Mouse (Mus musculus) testis, adult 2 months (tissue): ENCODE results near the gene Shank2. TPM values are rescaled to one million over a fixed set of nuclear protein-coding genes. Genes with fewer than 3 reads are reported as not detected.

Experiments
- H3K27ac ChIP-seq: fragments of 200-500 bp; 2 replicates; pipeline ENCODE4 v1.5.1; 2012; ENCODE audit warnings: low read depth, low read length; ENCODE audit not compliant: control insufficient read depth, insufficient read depth
- H3K27me3 ChIP-seq: fragments of 200-500 bp; 2 replicates; pipeline ENCODE4 v1.6.1; 2012; ENCODE audit warnings: mild to moderate bottlenecking, low read length, moderate library complexity; ENCODE audit not compliant: control insufficient read depth, insufficient read depth
- H3K36me3 ChIP-seq: fragments of 200-500 bp; 2 replicates; pipeline ENCODE4 v1.6.1; 2012; ENCODE audit warnings: mild to moderate bottlenecking, low read length; ENCODE audit not compliant: control insufficient read depth, insufficient read depth
- H3K4me1 ChIP-seq: fragments of 200-500 bp; 2 replicates; pipeline ENCODE4 v1.6.1; 2012; ENCODE audit warnings: low read length; ENCODE audit not compliant: control insufficient read depth, insufficient read depth
- H3K4me3 ChIP-seq: fragments of 200-500 bp; 2 replicates; pipeline ENCODE4 v1.5.1; 2012; ENCODE audit warnings: low read depth, mild to moderate bottlenecking, low read length, moderate library complexity, mixed read lengths; ENCODE audit not compliant: control insufficient read depth
- CTCF ChIP-seq: fragments of 200-500 bp; IDR thresholded peaks from 2 replicates; pipeline ENCODE4 v1.5.1; 2012; ENCODE audit warnings: low read depth, mild to moderate bottlenecking, inconsistent platforms, low read length, moderate library complexity; ENCODE audit not compliant: control insufficient read depth, insufficient read depth, insufficient replicate concordance
- POLR2A ChIP-seq: fragments of 200-500 bp; IDR thresholded peaks from 2 replicates; pipeline ENCODE4 v1.6.1; 2012; ENCODE audit warnings: low read depth, mild to moderate bottlenecking, inconsistent platforms, low read length, moderate library complexity; ENCODE audit not compliant: control insufficient read depth
- polyA plus RNA-seq: library from polyadenylated mRNA; depleted of rRNA; stranded (reverse); fragments of >200 nt; gene quantifications from 2 replicates; pipeline ENCODE4 v1.2.3, GENCODE M21; 2012

The Shank2 gene
- polyA plus RNA-seq, 1 experiment: 34.7 TPM

DNA sequence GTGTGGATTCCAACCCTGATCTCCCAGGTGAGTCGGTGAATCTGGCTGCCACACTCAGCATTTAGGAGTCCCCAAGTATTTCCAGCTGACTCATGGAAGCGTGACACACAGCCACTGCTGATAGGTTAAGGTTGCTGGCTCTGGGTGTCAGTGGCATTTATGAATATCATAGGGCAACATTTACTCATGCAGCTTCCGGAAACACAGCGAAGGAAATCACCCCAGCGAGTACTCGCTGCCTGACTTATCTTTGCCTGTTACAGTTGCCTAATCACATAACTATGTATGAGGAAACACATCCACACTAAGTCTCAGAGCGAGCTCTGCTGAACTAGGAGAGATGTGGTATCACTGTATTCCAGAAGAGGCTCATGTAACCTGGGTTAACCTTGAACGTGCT lies 231.8 kb downstream of the Shank2 start:
- Histone ChIP-seq H3K27ac (no peak overlapping the region), H3K4me1 (no peaks in the 10 kb centered on the region), H3K4me3 (no peak overlapping the region), H3K27me3 (no peaks in the 10 kb centered on the region), H3K36me3 (no peaks in the 10 kb centered on the region)
- no peak for TF ChIP-seq CTCF
- no peak for TF ChIP-seq POLR2A

- H3K4me1 ChIP-seq: no peaks in the 10 kb centered on the region; the same call in 1 of the 2 replicates
- H3K27ac ChIP-seq: no peak overlapping the region
- H3K4me3 ChIP-seq: no peak overlapping the region
- TF ChIP-seq CTCF: peak; percentile 31; the same call in 1 of the 2 replicates
- TF ChIP-seq POLR2A: no peak
- no peaks in the 10 kb centered on the region for H3K27me3 ChIP-seq
- no peaks in the 10 kb centered on the region for H3K36me3 ChIP-seq
These were observed 233.1 kb downstream of the Shank2 start for GRCm38 (mm10) chr7:144234783-144235182.

- TF ChIP-seq CTCF (no peak), POLR2A (no peak)
- no peaks in the 10 kb centered on the region for H3K36me3 ChIP-seq
- no peaks in the 10 kb centered on the region for H3K27me3 ChIP-seq
- H3K27ac ChIP-seq: no peak overlapping the region
- H3K4me1 ChIP-seq: no peaks in the 10 kb centered on the region; the same call in 1 of the 2 replicates
- H3K4me3 ChIP-seq: no peak overlapping the region
These were observed 233.8 kb downstream of the Shank2 start for GRCm38 (mm10) chr7:144235523-144235922.

DNA sequence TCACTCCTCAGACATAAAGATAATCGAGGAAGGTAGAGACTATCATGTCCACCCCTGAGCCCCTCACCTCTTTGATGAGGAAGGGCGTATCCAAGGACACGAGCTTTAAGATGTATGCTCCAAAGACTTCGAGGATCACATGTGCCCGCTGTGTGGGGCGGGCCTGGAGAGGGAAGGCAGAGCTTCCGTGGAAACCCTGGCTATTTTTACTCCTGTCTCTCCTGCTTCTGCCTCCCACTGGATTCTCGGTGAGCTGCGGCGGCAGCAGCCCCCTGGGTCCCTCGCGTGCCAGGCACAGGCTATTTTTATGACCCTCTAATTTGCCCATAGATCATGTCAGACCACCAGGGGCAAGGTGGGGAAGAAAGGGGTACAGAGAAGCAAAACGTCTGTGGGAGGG lies 235.1 kb downstream of the Shank2 start:
- no peaks in the 10 kb centered on the region for H3K36me3 ChIP-seq
- H3K27ac ChIP-seq: no peak overlapping the region
- H3K27me3 ChIP-seq: no peaks in the 10 kb centered on the region
- H3K4me1 ChIP-seq: no peaks in the 10 kb centered on the region; the same call in 1 of the 2 replicates
- TF ChIP-seq POLR2A (no peak), CTCF (no peak)
- H3K4me3 ChIP-seq: no peak overlapping the region

GRCm38 (mm10) chr7:144238409-144238808 lies 236.7 kb downstream of the Shank2 start:
- H3K27ac ChIP-seq: no peak overlapping the region
- no peaks in the 10 kb centered on the region; the same call in 1 of the 2 replicates for H3K4me1 ChIP-seq
- TF ChIP-seq CTCF (no peak), POLR2A (no peak)
- H3K36me3 ChIP-seq: no peaks in the 10 kb centered on the region
- no peaks in the 10 kb centered on the region for H3K27me3 ChIP-seq
- H3K4me3 ChIP-seq: no peak overlapping the region

DNA sequence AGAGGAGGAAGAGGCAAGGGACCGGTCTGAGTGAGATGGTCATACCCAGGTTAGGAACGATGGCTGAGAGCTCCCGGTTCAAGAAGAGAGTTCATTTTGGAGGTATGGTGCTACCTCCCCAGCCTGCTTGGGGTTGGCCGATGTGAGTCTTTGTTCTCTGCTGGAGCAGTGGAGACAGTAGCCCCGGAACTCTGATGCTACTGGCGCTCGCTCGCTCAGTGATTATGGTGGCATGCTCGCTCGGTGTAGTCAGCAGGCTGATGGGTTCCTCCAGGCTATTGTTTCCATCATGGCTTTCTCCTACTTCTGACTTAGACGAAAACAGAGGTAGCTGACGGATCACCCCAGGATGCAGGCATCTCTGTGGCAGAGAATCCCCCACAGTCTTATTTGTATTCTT lies 237.3 kb downstream of the Shank2 start:
- Histone ChIP-seq H3K4me1 (no peaks in the 10 kb centered on the region; the same call in 1 of the 2 replicates), H3K27ac (no peak overlapping the region), H3K36me3 (no peaks in the 10 kb centered on the region), H3K4me3 (no peak overlapping the region), H3K27me3 (no peaks in the 10 kb centered on the region)
- TF ChIP-seq POLR2A: no peak
- TF ChIP-seq CTCF: no peak

DNA sequence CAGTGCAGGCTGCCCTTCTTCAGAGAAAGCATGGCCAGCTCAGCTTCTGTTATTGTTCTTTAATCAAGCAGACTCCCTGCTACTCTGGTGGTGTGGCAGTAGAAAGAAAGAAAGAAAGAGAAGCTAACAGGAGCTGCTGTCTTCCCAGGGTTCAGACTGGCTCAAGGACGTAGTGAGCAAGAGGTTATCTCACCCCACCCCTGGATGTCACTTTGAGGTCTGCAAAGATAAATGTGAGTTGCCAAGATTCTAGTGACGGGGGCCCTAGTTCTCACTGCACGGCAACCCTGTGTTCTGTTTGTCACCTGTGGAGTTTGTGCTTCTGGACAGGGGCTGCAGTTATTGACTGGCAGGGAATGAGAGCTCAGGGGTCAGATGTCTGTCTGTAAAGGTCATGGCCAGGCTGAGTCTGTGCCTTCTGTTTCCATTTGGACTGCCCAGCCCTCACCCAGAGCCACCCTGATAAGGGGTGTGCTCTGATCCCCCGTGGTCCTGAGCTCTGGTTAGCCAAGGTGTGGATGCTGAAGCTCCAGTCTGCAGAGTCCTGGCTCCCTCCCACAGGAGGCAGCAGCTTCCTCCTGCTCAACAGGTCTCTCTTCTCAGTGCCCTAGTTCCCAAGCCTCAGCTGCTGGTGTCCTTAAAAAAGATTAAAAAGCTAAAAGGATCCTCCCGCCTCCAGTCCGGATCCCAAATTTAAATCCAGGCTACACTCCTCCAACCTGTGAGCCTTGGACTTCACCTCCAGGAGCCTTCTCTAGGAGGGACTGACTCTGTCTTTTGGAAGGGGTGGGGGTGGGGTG lies 238.0 kb downstream of the Shank2 start:
- H3K4me3 ChIP-seq: no peak overlapping the region
- H3K27me3 ChIP-seq: no peaks in the 10 kb centered on the region
- no peaks in the 10 kb centered on the region; the same call in 1 of the 2 replicates for H3K4me1 ChIP-seq
- no peak overlapping the region for H3K27ac ChIP-seq
- TF ChIP-seq CTCF: no peak
- TF ChIP-seq POLR2A: no peak
- H3K36me3 ChIP-seq: no peaks in the 10 kb centered on the region

GRCm38 (mm10) chr7:144240736-144241343 lies 239.1 kb downstream of the Shank2 start:
- Histone ChIP-seq H3K27me3 (no peaks in the 10 kb centered on the region), H3K36me3 (no peaks in the 10 kb centered on the region), H3K27ac (no peak overlapping the region), H3K4me3 (no peak overlapping the region), H3K4me1 (no peaks in the 10 kb centered on the region; the same call in 1 of the 2 replicates)
- no peak for TF ChIP-seq CTCF
- TF ChIP-seq POLR2A: no peak
